In the genomic region with DNA sequence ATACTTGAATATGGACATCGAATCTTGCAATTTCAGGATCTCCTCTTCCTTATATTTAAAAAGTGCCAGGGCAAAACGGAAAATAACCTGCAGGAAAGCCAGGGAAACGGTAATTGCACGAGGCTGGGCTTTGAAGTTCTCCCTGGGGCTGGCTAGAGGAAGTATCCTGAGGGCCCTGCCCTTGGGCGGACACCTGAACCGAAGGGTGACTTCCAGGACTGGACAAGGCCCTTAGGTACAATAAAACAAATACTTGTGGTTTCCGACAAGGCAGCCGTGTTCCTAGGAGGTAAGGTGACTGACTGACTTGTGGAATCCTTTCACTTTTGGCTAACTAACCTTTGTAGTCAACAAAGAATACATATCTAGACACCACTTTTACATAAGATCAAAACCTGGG, we compare ENCODE assay signal across 21 mouse cellular contexts. TPM values are rescaled to one million over a fixed set of nuclear protein-coding genes. Genes with fewer than 3 reads are reported as not detected.
"Had no signal": no experiment of that assay in that cellular context is flagged by ENCODE, and none has a peak within 500 bp of the region (broad histone marks: within the 10 kb centered on the region; RNA-seq: fewer than 3 reads in every experiment).

No protein-coding gene starts in this region.

- ATAC-seq: liver, embryonic 12.5 days; midbrain, embryonic 16.5 days had no signal

- H3K4me1 ChIP-seq: liver, embryonic 12.5 days; lung, embryonic 15.5 days; midbrain, embryonic 12.5 days; neural tube, embryonic 13.5 days; neural tube, embryonic 15.5 days had no signal

- H3K27me3 ChIP-seq: liver, embryonic 12.5 days; liver, embryonic 15.5 days; lung, embryonic 15.5 days; midbrain, embryonic 12.5 days; neural tube, embryonic 13.5 days; neural tube, embryonic 15.5 days had no signal

- H3K27ac ChIP-seq: liver, embryonic 12.5 days; liver, embryonic 15.5 days; lung, embryonic 15.5 days; midbrain, embryonic 10.5 days; midbrain, embryonic 12.5 days; neural tube, embryonic 13.5 days; neural tube, embryonic 15.5 days had no signal

- H3K9me3 ChIP-seq: liver, embryonic 12.5 days; liver, embryonic 15.5 days; lung, embryonic 15.5 days; midbrain, embryonic 10.5 days; midbrain, embryonic 12.5 days; neural tube, embryonic 13.5 days; neural tube, embryonic 15.5 days had no signal

- H3K4me2 ChIP-seq: liver, embryonic 12.5 days; liver, embryonic 15.5 days; lung, embryonic 15.5 days; midbrain, embryonic 12.5 days; neural tube, embryonic 13.5 days; neural tube, embryonic 15.5 days had no signal

- H3K4me3 ChIP-seq: liver, embryonic 12.5 days; liver, embryonic 15.5 days; lung, embryonic 15.5 days; midbrain, embryonic 10.5 days; midbrain, embryonic 12.5 days; myocyte; neural tube, embryonic 13.5 days; neural tube, embryonic 15.5 days had no signal

- DNase-seq: lung, postnatal 14 days; midbrain, embryonic 14.5 days; retina, postnatal 1 day; right cerebral cortex, adult 18-20 months; right cerebral cortex, postnatal 25 days; right cerebral cortex, postnatal 4 days; spleen, adult 18-20 months; thymus, adult 18-20 months; thymus, postnatal 14 days; thymus, postnatal 36 days had no signal

- H3K9ac ChIP-seq: liver, embryonic 12.5 days; liver, embryonic 15.5 days; lung, embryonic 15.5 days; midbrain, embryonic 12.5 days; neural tube, embryonic 13.5 days; neural tube, embryonic 15.5 days had no signal

RNA-seq across cellular contexts. Expression of a gene that starts 44.9 kb away (rescaled TPM):
- total RNA-seq: megakaryocyte, adult 5-6 weeks; megakaryocyte-erythroid progenitor cell, adult 5-6 weeks had no signal
